Mouse (Mus musculus) midbrain, embryonic 10.5 days (tissue): ENCODE results near the gene Nckap1. TPM values are rescaled to one million over a fixed set of nuclear protein-coding genes. Genes with fewer than 3 reads are reported as not detected.

Source experiments
- DNase-seq: peaks from one replicate; pipeline ENCODE4 v3.0.0-alpha.2; 2017; ENCODE audit warnings: low spot score
- H3K27ac ChIP-seq: fragments of 300-500 bp; sonication (generic); replicated peaks from 2 replicates; pipeline ENCODE4 v1.5.1; 2016; ENCODE audit warnings: mild to moderate bottlenecking
- H3K27me3 ChIP-seq: fragments of 300-500 bp; sonication (generic); 2 replicates; pipeline ENCODE4 v1.6.1; 2016; ENCODE audit warnings: low read depth, mild to moderate bottlenecking; ENCODE audit not compliant: poor library complexity, severe bottlenecking
- H3K36me3 ChIP-seq: fragments of 300-500 bp; sonication (generic); 2 replicates; pipeline ENCODE4 v1.6.1; 2016; ENCODE audit warnings: mild to moderate bottlenecking, moderate library complexity
- H3K4me1 ChIP-seq: fragments of 300-500 bp; sonication (generic); 2 replicates; pipeline ENCODE4 v1.6.1; 2016
- H3K4me3 ChIP-seq: fragments of 300-500 bp; sonication (generic); 2 replicates; pipeline ENCODE4 v1.5.1; 2016; ENCODE audit warnings: mild to moderate bottlenecking, moderate library complexity
- H3K9me3 ChIP-seq: fragments of 300-500 bp; sonication (generic); replicated peaks from 2 replicates; pipeline ENCODE4 v1.6.1; 2016; ENCODE audit warnings: mild to moderate bottlenecking
- WGBS: fragments of 180-500 bp; shearing (Covaris S2); methylation state at CpG from one replicate; pipeline ENCODE4 v1.1.7; 2016; 5-methylcytosine and 5-hydroxymethylcytosine counted together
- polyA plus RNA-seq: library from polyadenylated mRNA; unstranded; fragments of >200 nt; fragmentation: Nextera tagmentation; extraction: Ambion mirVana; gene quantifications from 2 replicates; pipeline ENCODE4 v1.2.1, GENCODE M21; 2016

Nckap1 gene
- 59.9 and 65.0 TPM in 2 replicates for polyA plus RNA-seq

DNA sequence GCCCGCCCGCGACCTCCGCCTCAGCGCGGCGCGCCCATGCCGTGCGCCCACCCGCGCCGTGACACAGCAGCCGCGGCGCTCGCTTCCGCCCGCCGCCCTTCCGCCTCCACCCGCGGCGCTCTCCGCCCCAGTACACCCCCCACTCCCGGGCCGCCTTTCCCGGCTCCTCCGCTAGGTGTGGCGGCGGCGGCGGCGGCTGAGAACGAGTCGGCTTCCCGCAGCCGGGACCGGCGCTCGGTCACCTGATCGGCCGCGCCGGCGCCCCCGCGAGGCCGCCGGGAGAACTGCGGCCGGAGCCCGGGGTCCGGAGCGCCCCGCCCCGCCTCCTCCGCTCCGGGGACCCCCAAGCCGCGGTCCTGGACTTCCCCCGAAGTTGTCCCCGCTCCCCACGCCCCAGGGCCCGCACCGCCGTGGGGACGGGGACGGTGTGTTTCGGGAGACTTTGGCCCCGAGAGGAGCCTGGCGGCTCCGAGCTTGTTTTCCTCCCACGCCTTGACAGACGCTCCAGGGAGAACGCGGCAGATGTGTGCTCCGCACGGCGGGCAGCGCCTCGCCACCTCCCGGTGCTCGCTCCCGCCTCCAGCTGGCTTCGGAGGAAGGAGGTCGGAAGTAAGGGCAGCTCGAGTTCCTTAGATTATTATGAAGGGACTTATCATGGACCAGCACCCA lies at the start of gene Nckap1:
TSS of gene Nckap1 (minus strand) at position 338 of the 669 bp plus-strand sequence.
- H3K4me3 ChIP-seq = peak within 1 kb of the TSS; percentile 93
- DNase-seq = peak; percentile 89
- under 1% methylated on average over 82 of the region's 88 CpGs for WGBS
- H3K27ac ChIP-seq = peak within 1 kb of the TSS; percentile 99
- H3K4me1 ChIP-seq = peaks cover 19% of the 10 kb centered on the region
- H3K9me3 ChIP-seq = no peaks in the 10 kb centered on the region
- H3K36me3 ChIP-seq = peaks cover under 1% of the 10 kb centered on the region; the same call in 1 of the 2 replicates
- no peaks in the 10 kb centered on the region for H3K27me3 ChIP-seq

DNA sequence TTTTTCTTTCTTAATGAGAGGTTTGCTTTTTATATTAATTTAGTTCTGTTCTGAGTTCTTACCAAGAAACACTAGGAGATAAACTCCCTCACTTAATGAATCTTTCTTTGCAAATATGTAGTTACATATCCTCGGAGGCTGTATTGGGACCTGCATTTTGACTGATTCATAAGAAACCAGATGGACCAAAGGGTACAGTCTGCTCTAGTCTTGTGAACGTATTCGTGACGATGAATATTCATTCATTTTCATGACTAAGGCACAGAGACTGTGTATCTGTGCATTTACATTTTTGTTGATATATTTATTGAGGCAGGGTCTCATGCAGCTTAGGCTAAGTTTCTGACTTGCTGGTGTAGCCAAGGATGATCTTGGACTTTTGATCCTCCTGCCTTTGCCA lies 43.3 kb upstream of the Nckap1 start:
- DNase-seq = no peak
- WGBS = 98% methylated on average over 4 of the region's 4 CpGs
- Histone ChIP-seq H3K9me3 (0 out of 2 replicates have a peak, but pooled peaks cover 2% of the 10 kb centered on the region), H3K27me3 (no peaks in the 10 kb centered on the region), H3K4me1 (no peaks in the 10 kb centered on the region), H3K4me3 (no peak overlapping the region), H3K36me3 (peaks cover 36% of the 10 kb centered on the region), H3K27ac (no peak overlapping the region)

DNA sequence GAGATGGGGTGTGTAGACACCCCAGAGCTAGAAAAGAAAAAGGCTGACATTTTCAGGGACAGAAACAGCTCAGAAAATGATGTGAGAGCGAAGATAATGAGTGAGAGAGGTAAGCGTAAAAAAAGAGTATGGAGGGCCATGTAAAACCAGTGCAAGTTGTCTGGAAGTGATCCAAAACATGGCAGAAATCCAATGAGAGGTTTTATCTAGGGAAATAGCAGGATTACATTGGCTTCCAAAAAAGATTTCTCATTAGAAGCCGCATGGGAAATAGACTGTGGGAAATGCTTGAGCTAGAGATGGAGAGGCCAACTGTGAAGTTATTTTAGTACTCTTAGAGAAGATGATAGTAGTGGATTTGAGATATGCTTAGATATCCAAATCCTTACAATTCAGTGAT lies 40.7 kb upstream of the Nckap1 start:
- Histone ChIP-seq H3K27ac (no peak overlapping the region), H3K27me3 (no peaks in the 10 kb centered on the region), H3K4me3 (no peak overlapping the region), H3K36me3 (peaks cover 30% of the 10 kb centered on the region), H3K4me1 (peaks cover 12% of the 10 kb centered on the region), H3K9me3 (0 out of 2 replicates have a peak, but pooled peaks cover 2% of the 10 kb centered on the region)
- WGBS = 92% methylated on average over 3 of the region's 3 CpGs
- no peak for DNase-seq

DNA sequence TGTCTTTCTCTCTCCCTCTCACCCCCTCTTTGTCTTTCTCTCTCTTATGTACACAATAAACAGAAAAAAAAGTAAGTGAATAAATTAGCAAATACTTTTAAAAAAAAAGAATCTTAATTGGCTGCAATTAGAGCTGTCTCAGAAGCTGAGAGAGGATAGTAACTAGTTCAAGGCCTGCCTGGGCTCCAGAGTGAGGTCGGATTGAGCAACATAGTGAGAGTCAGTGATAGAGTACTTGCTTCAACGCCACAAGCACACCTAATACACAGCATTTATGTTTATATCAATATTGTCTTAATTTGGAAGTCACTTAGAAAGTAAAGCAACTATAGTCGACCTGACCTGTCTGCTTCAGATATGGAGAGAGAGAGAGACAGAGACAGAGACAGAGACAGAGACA lies 37.8 kb upstream of the Nckap1 start:
- 90% methylated on average over 3 of the region's 3 CpGs for WGBS
- H3K9me3 ChIP-seq = no peaks in the 10 kb centered on the region
- no peak overlapping the region for H3K27ac ChIP-seq
- H3K27me3 ChIP-seq = no peaks in the 10 kb centered on the region
- H3K4me3 ChIP-seq = no peak overlapping the region
- DNase-seq = no peak
- 0 out of 2 replicates have a peak, but pooled peaks cover 12% of the 10 kb centered on the region for H3K36me3 ChIP-seq
- H3K4me1 ChIP-seq = peaks cover 18% of the 10 kb centered on the region

DNA sequence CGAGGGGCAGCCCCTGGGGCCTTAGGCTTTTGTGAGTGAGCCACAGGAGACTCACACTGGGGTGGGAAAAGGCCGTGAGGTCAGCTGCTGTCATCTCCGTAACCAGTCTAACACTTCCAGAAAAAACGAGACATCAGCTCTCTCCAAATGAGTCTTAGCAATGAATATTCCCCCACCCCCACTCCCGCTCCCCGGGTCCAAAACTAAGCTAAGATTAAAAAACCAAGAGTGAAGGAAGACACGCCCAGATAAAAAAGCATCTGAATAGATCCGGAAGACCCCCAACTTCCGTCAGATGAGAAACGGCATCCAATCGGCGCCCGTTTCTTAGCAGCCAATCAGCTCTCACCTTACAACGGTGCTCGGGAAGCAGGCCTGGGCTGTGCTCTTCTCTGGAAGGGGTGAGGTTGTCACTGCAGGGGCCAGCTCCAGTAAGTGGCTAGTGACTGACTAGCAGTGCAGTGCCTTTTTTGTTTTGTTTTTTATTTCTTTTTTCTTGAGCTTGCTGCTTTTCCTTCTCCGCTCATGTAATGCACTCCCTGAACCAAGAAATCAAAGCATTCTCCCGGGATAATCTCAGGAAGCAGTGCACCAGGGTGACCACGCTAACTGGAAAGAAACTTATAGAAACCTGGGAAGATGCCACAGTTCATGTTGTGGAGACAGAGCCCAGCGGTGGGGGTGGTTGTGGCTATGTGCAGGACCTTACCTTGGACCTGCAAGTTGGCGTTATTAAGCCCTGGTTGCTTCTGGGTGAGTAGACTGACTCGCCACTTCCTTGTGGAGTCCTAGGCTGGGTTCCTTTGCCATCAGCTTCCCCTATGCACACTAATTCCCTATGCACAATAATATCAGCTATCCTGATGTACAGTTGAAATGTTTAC lies 35.9 kb upstream of the Nckap1 start, which contains the start of the genes Dusp19 and Nup35:
TSS of gene Dusp19 (plus strand) at position 192 of the 884 bp plus-strand sequence.
TSS of gene Nup35 (plus strand) at position 383 of the 884 bp plus-strand sequence.
- DNase-seq = peak; percentile 87
- H3K36me3 ChIP-seq = 0 out of 2 replicates have a peak, but pooled peaks cover 5% of the 10 kb centered on the region
- WGBS = 2% methylated on average over 21 of the region's 21 CpGs
- H3K4me1 ChIP-seq = peaks cover 18% of the 10 kb centered on the region
- no peaks in the 10 kb centered on the region for H3K27me3 ChIP-seq
- H3K9me3 ChIP-seq = no peaks in the 10 kb centered on the region
- H3K27ac ChIP-seq = peak within 1 kb of the TSS; percentile 89
- H3K4me3 ChIP-seq = peak within 1 kb of the TSS; percentile 65

DNA sequence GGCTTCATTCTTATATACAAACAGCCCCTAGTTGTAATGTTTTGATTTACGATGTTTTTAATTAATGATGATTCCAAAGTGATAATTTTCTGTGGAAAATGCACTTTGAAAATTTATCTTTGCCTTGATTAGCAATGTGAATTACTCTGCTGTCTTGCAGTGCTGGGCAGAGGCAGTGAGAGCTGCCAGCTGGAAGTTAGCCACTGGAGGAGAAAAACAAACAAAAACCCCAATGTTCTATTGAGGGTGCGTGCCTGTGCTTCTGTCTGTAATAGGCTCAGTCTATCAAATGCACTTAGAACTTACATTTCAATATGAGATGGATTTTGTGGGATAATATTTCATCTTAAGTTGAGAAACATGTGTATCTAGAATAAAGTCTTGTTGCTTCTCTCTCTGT lies 31.6 kb upstream of the Nckap1 start:
- 80% methylated on average over 2 of the region's 2 CpGs for WGBS
- H3K4me3 ChIP-seq = no peak overlapping the region
- DNase-seq = no peak
- H3K27me3 ChIP-seq = no peaks in the 10 kb centered on the region
- no peak overlapping the region for H3K27ac ChIP-seq
- peaks cover 12% of the 10 kb centered on the region for H3K4me1 ChIP-seq
- no peaks in the 10 kb centered on the region for H3K9me3 ChIP-seq
- no peaks in the 10 kb centered on the region for H3K36me3 ChIP-seq

DNA sequence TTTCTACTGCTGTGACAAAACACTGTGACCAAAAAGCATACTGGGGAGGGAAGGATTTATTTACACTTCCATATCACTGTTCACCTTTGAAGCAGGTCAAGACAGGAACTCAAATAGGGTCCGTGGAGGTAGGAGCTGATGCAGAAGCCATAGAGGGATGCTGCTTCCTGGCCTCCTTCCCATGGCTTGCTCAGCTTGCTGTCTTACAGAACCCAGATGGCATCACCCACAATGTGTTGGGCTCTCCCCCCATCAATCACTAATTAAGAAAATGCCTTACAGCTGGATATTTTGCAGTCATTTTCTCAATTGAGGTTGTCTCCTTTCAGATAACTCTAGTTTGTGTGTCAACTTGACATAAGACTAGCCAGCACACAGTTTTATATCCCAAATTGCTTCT lies 31.1 kb upstream of the Nckap1 start:
- WGBS = 67% methylated on average over 1 of the region's 1 CpGs
- Histone ChIP-seq H3K27me3 (no peaks in the 10 kb centered on the region), H3K36me3 (no peaks in the 10 kb centered on the region), H3K27ac (no peak overlapping the region), H3K9me3 (no peaks in the 10 kb centered on the region), H3K4me1 (peaks cover 7% of the 10 kb centered on the region), H3K4me3 (no peak overlapping the region)
- DNase-seq = no peak

DNA sequence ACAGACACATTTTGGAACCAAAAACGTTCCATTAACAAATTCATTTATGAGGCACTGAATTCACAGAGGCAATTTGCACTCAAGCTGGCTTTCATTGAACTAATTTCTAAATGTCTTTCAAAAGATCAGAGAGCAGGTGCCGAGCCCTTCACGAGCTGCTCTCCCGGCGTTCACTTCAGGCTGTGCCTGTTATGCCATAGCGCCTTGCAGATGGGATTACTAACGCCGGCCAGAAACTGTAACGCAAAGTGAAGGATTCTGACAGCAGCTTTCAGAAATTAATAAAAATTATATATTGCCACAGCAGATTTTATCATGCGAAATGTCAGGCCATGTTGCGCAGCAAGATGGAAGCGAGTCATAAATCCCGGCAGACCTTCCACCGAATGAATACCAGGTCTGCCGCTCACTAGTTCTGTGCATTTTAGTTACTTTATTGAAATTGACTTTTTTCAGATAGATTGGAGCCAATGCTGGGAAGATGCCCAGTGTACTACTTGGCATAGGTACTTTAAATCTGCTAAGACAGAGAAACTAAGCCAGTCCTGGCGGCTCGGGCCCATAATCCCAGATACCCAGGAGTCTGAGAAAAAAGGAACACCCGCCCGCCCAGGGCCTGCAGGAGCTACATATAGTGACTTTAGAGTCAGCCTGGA lies 22.7 kb upstream of the Nckap1 start:
- 95% methylated on average over 19 of the region's 19 CpGs for WGBS
- Histone ChIP-seq H3K27ac (no peak overlapping the region), H3K27me3 (no peaks in the 10 kb centered on the region), H3K4me3 (no peak overlapping the region), H3K36me3 (no peaks in the 10 kb centered on the region), H3K4me1 (no peaks in the 10 kb centered on the region), H3K9me3 (no peaks in the 10 kb centered on the region)
- DNase-seq = no peak

DNA sequence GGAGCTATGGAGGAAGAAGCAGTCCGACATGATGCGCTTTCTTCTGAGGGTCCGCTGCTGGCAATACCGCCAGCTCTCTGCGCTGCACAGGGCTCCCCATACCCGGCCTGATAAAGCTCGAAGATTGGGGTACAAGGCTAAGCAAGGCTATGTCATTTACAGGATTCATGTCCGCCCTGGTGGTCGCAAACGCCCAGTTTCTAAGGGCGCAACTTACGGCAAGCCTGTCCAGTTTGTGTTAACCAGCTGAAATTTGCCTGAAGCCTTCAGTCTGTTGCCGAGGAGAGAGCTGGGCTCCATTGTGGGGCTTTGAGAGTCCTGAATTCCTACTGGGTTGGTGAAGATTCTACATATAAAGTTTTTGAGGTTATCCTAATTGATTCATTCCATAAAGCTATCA lies 21.6 kb upstream of the Nckap1 start:
- Histone ChIP-seq H3K4me3 (no peak overlapping the region), H3K27ac (no peak overlapping the region), H3K27me3 (no peaks in the 10 kb centered on the region), H3K36me3 (no peaks in the 10 kb centered on the region), H3K4me1 (no peaks in the 10 kb centered on the region), H3K9me3 (no peaks in the 10 kb centered on the region)
- 94% methylated on average over 13 of the region's 13 CpGs for WGBS
- DNase-seq = no peak

DNA sequence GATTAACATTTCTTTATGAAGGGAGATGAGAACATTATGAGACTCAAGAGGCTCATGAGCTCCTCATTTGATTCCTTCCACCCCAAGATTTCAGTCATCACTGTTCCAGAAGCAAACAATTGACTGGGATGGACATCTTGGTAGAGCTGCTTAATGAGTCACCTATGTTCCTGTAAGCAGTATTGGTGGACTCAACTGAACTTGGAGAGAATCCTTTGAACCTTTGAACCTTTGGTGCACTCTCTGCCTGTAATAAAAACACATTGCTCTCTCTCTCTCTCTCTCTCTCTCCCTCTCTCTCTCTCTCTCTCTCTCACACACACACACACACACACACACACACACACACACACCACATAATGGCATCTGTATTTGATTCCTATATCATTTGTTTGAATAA lies 19.4 kb upstream of the Nckap1 start:
- no peak overlapping the region for H3K4me3 ChIP-seq
- DNase-seq = no peak
- H3K36me3 ChIP-seq = no peaks in the 10 kb centered on the region
- no peak overlapping the region for H3K27ac ChIP-seq
- H3K9me3 ChIP-seq = no peaks in the 10 kb centered on the region
- H3K4me1 ChIP-seq = no peaks in the 10 kb centered on the region
- no peaks in the 10 kb centered on the region for H3K27me3 ChIP-seq

DNA sequence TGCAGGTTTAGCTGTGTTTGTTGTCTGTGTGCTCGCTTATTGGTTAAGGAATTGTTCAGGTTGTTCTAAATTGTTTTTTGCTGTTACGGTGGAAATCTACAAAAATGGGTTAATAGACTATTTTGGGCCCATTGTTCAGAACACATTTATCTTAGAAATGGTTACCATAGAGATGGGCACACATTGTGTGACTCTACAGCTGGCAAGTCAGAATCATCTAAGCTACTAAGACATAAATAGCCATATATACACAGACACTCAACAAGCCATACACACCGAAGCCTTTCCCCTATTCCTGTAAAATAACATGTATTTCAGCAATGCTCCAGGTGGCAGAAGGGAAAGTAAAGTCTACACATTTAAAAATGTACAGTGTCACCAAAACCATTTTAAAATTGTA lies 18.7 kb upstream of the Nckap1 start:
- Histone ChIP-seq H3K27ac (no peak overlapping the region), H3K27me3 (no peaks in the 10 kb centered on the region), H3K4me3 (no peak overlapping the region), H3K9me3 (no peaks in the 10 kb centered on the region), H3K36me3 (no peaks in the 10 kb centered on the region), H3K4me1 (no peaks in the 10 kb centered on the region)
- no peak for DNase-seq
- 94% methylated on average over 3 of the region's 3 CpGs for WGBS

DNA sequence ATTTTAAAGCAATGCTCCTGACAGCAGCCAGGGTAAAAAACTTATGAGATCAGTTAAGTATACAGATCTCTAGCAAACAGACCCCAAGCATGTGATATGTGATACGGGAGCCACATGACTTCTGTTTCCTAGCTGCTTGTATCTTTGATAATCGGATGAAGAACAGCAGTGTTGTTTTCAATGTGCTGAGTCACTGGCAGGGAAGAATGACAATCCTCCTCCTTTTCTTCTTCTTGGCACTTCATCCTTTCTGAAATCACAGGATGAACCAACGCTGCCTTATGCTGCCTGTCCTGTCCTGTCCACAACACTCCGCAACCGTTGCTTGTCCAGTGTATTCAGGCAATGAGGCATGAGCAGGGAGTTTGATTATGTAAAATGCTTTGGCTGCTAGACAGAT lies 15.8 kb upstream of the Nckap1 start:
- no peak for DNase-seq
- H3K4me3 ChIP-seq = no peak overlapping the region
- no peaks in the 10 kb centered on the region for H3K27me3 ChIP-seq
- H3K9me3 ChIP-seq = no peaks in the 10 kb centered on the region
- H3K36me3 ChIP-seq = no peaks in the 10 kb centered on the region
- 83% methylated on average over 5 of the region's 5 CpGs for WGBS
- H3K4me1 ChIP-seq = no peaks in the 10 kb centered on the region
- H3K27ac ChIP-seq = no peak overlapping the region
